Mouse (Mus musculus) CH12.LX (cell line): ENCODE data around the gene Styxl1. TPM values are rescaled to one million over a fixed set of nuclear protein-coding genes. Genes with fewer than 3 reads are reported as not detected.

Experiments
- DNase-seq: peaks from one replicate; pipeline ENCODE4 v3.0.0-alpha.2; 2013; ENCODE audit errors: extremely low read depth
- H3K27ac ChIP-seq: 2 replicates; pipeline ENCODE4 v1.5.1; 2012; ENCODE audit warnings: low read depth, mild to moderate bottlenecking, control low read depth, moderate library complexity; ENCODE audit not compliant: insufficient read depth
- H3K27me3 ChIP-seq: replicated peaks from 2 replicates; pipeline ENCODE3; 2012; ENCODE audit warnings: inconsistent platforms
- H3K36me3 ChIP-seq, 2 experiments: replicated peaks in 1 of 2; 2 replicates each; pipeline versions ENCODE3 to v1.6.1; 2012; ENCODE audit warnings: inconsistent platforms in 1 of 2, low read length in 1 of 2, mild to moderate bottlenecking in 1 of 2, mixed read lengths in 1 of 2, moderate library complexity in 1 of 2; ENCODE audit not compliant: control insufficient read depth in 1 of 2, insufficient read depth in 1 of 2
- H3K4me1 ChIP-seq, 2 experiments: 2 replicates each; pipeline ENCODE4 v1.6.1; 2012; ENCODE audit warnings: inconsistent platforms in 1 of 2, moderate library complexity in 1 of 2; ENCODE audit not compliant: insufficient read depth in 2 of 2, control insufficient read depth in 1 of 2
- H3K4me2 ChIP-seq: 2 replicates; pipeline ENCODE4 v1.6.1; 2012; ENCODE audit warnings: low read depth, mild to moderate bottlenecking, control low read depth; ENCODE audit not compliant: poor library complexity, insufficient read depth, severe bottlenecking
- H3K4me3 ChIP-seq, 3 experiments: fragments of 150-350 bp in 1 of 3; sonication (generic) in 1 of 3; replicated peaks in 1 of 3; 2 replicates each; pipeline versions ENCODE3 to v1.5.1; 2011 to 2012; ENCODE audit warnings: low read depth in 2 of 3, low read length in 2 of 3, mild to moderate bottlenecking in 2 of 3, moderate library complexity in 2 of 3, control low read depth in 1 of 3, improper control_type of control experiment in 1 of 3, inconsistent platforms in 1 of 3, mixed read lengths in 1 of 3; ENCODE audit not compliant: poor library complexity in 1 of 3
- H3K79me2 ChIP-seq: replicated peaks from 2 replicates; pipeline ENCODE4 v1.6.1; 2012; ENCODE audit warnings: mild to moderate bottlenecking, moderate library complexity; ENCODE audit not compliant: control insufficient read depth, poor library complexity, insufficient read depth, severe bottlenecking; ENCODE audit errors: extremely low read depth
- H3K9ac ChIP-seq: 2 replicates; pipeline ENCODE4 v1.6.1; 2012; ENCODE audit warnings: low read depth, mild to moderate bottlenecking, control low read depth, moderate library complexity; ENCODE audit not compliant: insufficient read depth
- H3K9me3 ChIP-seq: replicated peaks from 2 replicates; pipeline ENCODE3; 2012; ENCODE audit warnings: low read length, inconsistent platforms, mixed read lengths
- CHD1 ChIP-seq: IDR thresholded peaks from 2 replicates; pipeline ENCODE4 v1.6.1; 2012; ENCODE audit warnings: low read depth, low read length, improper control_type of control experiment, inconsistent platforms
- CHD2 ChIP-seq: IDR thresholded peaks from 2 replicates; pipeline ENCODE4 v1.6.1; 2011; ENCODE audit warnings: low read length, improper control_type of control experiment
- CTCF ChIP-seq, 2 experiments: IDR thresholded peaks in 1 of 2; conservative IDR thresholded peaks in 1 of 2; 2 replicates each; pipeline ENCODE4 v1.5.1; 2011 to 2012; ENCODE audit warnings: low read depth in 2 of 2, low read length in 2 of 2, improper control_type of control experiment in 1 of 2, inconsistent platforms in 1 of 2, mild to moderate bottlenecking in 1 of 2, moderate library complexity in 1 of 2
- E2F4 ChIP-seq: IDR thresholded peaks from 2 replicates; pipeline ENCODE4 v1.6.1; 2011; ENCODE audit warnings: low read depth, low read length, improper control_type of control experiment; ENCODE audit not compliant: insufficient replicate concordance
- ELF1 ChIP-seq: IDR thresholded peaks from 2 replicates; pipeline ENCODE4 v1.6.1; 2014; ENCODE audit warnings: low read depth, mild to moderate bottlenecking, inconsistent platforms, low read length, improper control_type of control experiment
- ETS1 ChIP-seq: conservative IDR thresholded peaks from 2 replicates; pipeline ENCODE4 v1.6.1; 2012; ENCODE audit warnings: low read depth, mild to moderate bottlenecking, inconsistent platforms, low read length, improper control_type of control experiment, moderate library complexity
- GABPA ChIP-seq: IDR thresholded peaks from 2 replicates; pipeline ENCODE4 v1.6.1; 2012; ENCODE audit warnings: low read depth, low read length, improper control_type of control experiment, inconsistent platforms; ENCODE audit not compliant: insufficient replicate concordance
- HCFC1 ChIP-seq: IDR thresholded peaks from 2 replicates; pipeline ENCODE4 v1.6.1; 2012; ENCODE audit warnings: low read depth, mild to moderate bottlenecking, inconsistent platforms, low read length, improper control_type of control experiment
- IRF4 ChIP-seq: IDR thresholded peaks from 2 replicates; pipeline ENCODE4 v1.6.1; 2014; ENCODE audit warnings: low read depth, mild to moderate bottlenecking, inconsistent platforms, low read length, improper control_type of control experiment
- JUN ChIP-seq: IDR thresholded peaks from 2 replicates; pipeline ENCODE4 v1.6.1; 2011; ENCODE audit warnings: low read depth, mild to moderate bottlenecking, low read length, improper control_type of control experiment, moderate library complexity; ENCODE audit not compliant: insufficient read depth
- JUND ChIP-seq: conservative IDR thresholded peaks from 2 replicates; pipeline ENCODE4 v1.6.1; 2011; ENCODE audit warnings: low read depth, low read length, improper control_type of control experiment
- KAT2A ChIP-seq: IDR thresholded peaks from 2 replicates; pipeline ENCODE4 v1.6.1; 2012; ENCODE audit warnings: low read length, improper control_type of control experiment, inconsistent platforms; ENCODE audit not compliant: insufficient replicate concordance
- MAFK ChIP-seq: IDR thresholded peaks from 2 replicates; pipeline ENCODE4 v1.6.1; 2011; ENCODE audit warnings: low read length, improper control_type of control experiment; ENCODE audit not compliant: insufficient replicate concordance
- MAX ChIP-seq: IDR thresholded peaks from 2 replicates; pipeline ENCODE4 v1.6.1; 2011; ENCODE audit warnings: low read length, improper control_type of control experiment
- MAZ ChIP-seq: IDR thresholded peaks from 2 replicates; pipeline ENCODE4 v1.6.1; 2012; ENCODE audit warnings: low read depth, mild to moderate bottlenecking, inconsistent platforms, low read length, improper control_type of control experiment, moderate library complexity
- MEF2A ChIP-seq: IDR thresholded peaks from 2 replicates; pipeline ENCODE4 v1.6.1; 2014; ENCODE audit warnings: low read depth, mild to moderate bottlenecking, inconsistent platforms, low read length, improper control_type of control experiment, borderline replicate concordance
- MXI1 ChIP-seq: IDR thresholded peaks from 2 replicates; pipeline ENCODE4 v1.6.1; 2011; ENCODE audit warnings: mild to moderate bottlenecking, low read depth, low read length, improper control_type of control experiment
- MYC ChIP-seq: IDR thresholded peaks from 2 replicates; pipeline ENCODE4 v1.6.1; 2011; ENCODE audit warnings: low read depth, mild to moderate bottlenecking, improper control_type of control experiment, low read length
- NELFE ChIP-seq: IDR thresholded peaks from 2 replicates; pipeline ENCODE4 v1.6.1; 2011; ENCODE audit warnings: low read depth, low read length, improper control_type of control experiment
- NRF1 ChIP-seq: IDR thresholded peaks from 2 replicates; pipeline ENCODE4 v1.6.1; 2014; ENCODE audit warnings: low read depth, mild to moderate bottlenecking, inconsistent platforms, low read length, improper control_type of control experiment, moderate library complexity
- PAX5 ChIP-seq: IDR thresholded peaks from 2 replicates; pipeline ENCODE4 v1.6.1; 2012; ENCODE audit warnings: low read length, inconsistent platforms, mixed read lengths
- POLR2AphosphoS2 ChIP-seq: IDR thresholded peaks from 2 replicates; pipeline ENCODE4 v1.6.1; 2011; ENCODE audit warnings: low read depth, low read length, improper control_type of control experiment
- RAD21 ChIP-seq: IDR thresholded peaks from 2 replicates; pipeline ENCODE4 v1.6.1; 2011; ENCODE audit warnings: low read depth, mild to moderate bottlenecking, low read length, improper control_type of control experiment, moderate library complexity
- RCOR1 ChIP-seq: conservative IDR thresholded peaks from 2 replicates; pipeline ENCODE4 v1.6.1; 2012; ENCODE audit warnings: low read depth, mild to moderate bottlenecking, inconsistent platforms, low read length, improper control_type of control experiment
- SIN3A ChIP-seq: IDR thresholded peaks from 2 replicates; pipeline ENCODE4 v1.6.1; 2012; ENCODE audit warnings: low read length, improper control_type of control experiment, inconsistent platforms
- SMC3 ChIP-seq: IDR thresholded peaks from 2 replicates; pipeline ENCODE4 v1.6.1; 2011; ENCODE audit warnings: low read depth, low read length, improper control_type of control experiment
- TBP ChIP-seq: conservative IDR thresholded peaks from 2 replicates; pipeline ENCODE4 v1.6.1; 2011; ENCODE audit warnings: low read depth, low read length, improper control_type of control experiment
- TCF12 ChIP-seq: IDR thresholded peaks from 2 replicates; pipeline ENCODE4 v1.6.1; 2014; ENCODE audit warnings: low read depth, mild to moderate bottlenecking, inconsistent platforms, low read length, improper control_type of control experiment
- UBTF ChIP-seq: IDR thresholded peaks from 2 replicates; pipeline ENCODE4 v1.6.1; 2012; ENCODE audit warnings: low read depth, mild to moderate bottlenecking, inconsistent platforms, low read length, improper control_type of control experiment, moderate library complexity
- ZKSCAN1 ChIP-seq: IDR thresholded peaks from 2 replicates; pipeline ENCODE4 v1.6.1; 2012; ENCODE audit warnings: low read depth, inconsistent platforms, low read length, improper control_type of control experiment, borderline replicate concordance
- ZNF384 ChIP-seq: IDR thresholded peaks from 2 replicates; pipeline ENCODE4 v1.6.1; 2012; ENCODE audit warnings: low read depth, low read length, improper control_type of control experiment, inconsistent platforms
- dilution Hi-C: fragments of 300-500 bp; cut with MboI; formaldehyde crosslinking; loops from 2 replicates; pipeline ENCODE4 v1.14.3; 2020; ENCODE audit warnings: low sequenced_read_pairs; ENCODE audit not compliant: extremely low pct_unique_long_range_greater_than_20kb, extremely low pct_ligation_motif_present
- in situ Hi-C: fragments of 300-500 bp; cut with MboI; formaldehyde crosslinking; loops from 3 replicates; pipeline ENCODE4 v1.14.3; 2019; ENCODE audit warnings: low sequenced_read_pairs, low pct_ligation_motif_present, low pct_unique_long_range_greater_than_20kb, mixed read lengths
- polyA plus RNA-seq: library from polyadenylated mRNA; unstranded; fragments of >175 nt; gene quantifications from 2 replicates; pipeline ENCODE4 v1.2.1, GENCODE M21; 2012; ENCODE audit warnings: low read depth; ENCODE audit not compliant: insufficient read length
- total RNA-seq, 2 experiments: library from RNA; depleted of rRNA; stranded (reverse); fragments of 300-350 nt in 1 of 2; fragments of >200 nt in 1 of 2; gene quantifications; 2 replicates each; pipeline ENCODE4 v1.2.3; 2012 to 2014

Styxl1 gene
- total and polyA plus RNA-seq, 3 experiments: not detected

DNA sequence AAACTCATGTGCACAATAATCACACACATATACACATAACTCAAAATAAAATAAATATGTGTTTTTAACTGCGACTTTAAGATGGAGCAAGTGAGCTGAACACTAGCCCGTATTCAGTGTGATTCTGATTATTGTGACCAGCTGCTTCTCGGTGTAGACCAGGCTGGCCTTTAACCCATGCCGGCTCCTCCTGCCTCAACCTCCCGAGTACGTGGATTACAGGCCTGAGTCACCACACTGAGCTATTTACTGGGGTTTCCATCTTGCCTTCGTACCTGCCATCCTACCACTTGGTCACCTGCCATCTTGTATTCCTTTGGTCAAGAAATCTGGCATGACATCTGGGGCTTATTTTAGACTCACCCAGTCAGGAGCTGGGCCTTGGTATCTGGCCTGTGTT is 74.8 kb downstream of the Styxl1 start:
- no peak overlapping the region for H3K27ac ChIP-seq

GRCm38 (mm10) chr5:135702682-135703192 is 75.4 kb downstream of the Styxl1 start:
- peaks cover 9 to 33% of the 10 kb centered on the region in 2 experiments for H3K4me1 ChIP-seq
- H3K27me3 ChIP-seq: no peaks in the 10 kb centered on the region
- no peak overlapping the region for H3K9ac ChIP-seq
- no peak for DNase-seq
- H3K4me3 ChIP-seq: no peak overlapping the region
- peaks cover 38 to 78% of the 10 kb centered on the region in 2 experiments for H3K36me3 ChIP-seq
- TF ChIP-seq HCFC1 (no peak), ZKSCAN1 (no peak), CTCF (conservative IDR thresholded peaks at IDR 0.05 in 1 of 2, IDR thresholded peaks at IDR 0.05 in 1 of 2; ENCODE audit: low read depth in 2 of 2, low read length in 2 of 2) (no peak), MAFK (no peak), MXI1 (no peak), RAD21 (no peak), CHD1 (no peak), JUND (no peak), MYC (no peak), MEF2A (no peak), SMC3 (no peak), IRF4 (no peak), E2F4 (no peak), TBP (no peak), KAT2A (no peak), NELFE (no peak), SIN3A (no peak), GABPA (no peak), TCF12 (no peak), CHD2 (no peak)
- dilution Hi-C loops (no loop called here), in situ Hi-C loops (no loop called here)
- H3K4me2 ChIP-seq: no peak overlapping the region
- H3K79me2 ChIP-seq: no peaks in the 10 kb centered on the region
- H3K27ac ChIP-seq: no peak overlapping the region
- H3K9me3 ChIP-seq: peaks cover 23% of the 10 kb centered on the region

More for the DNA sequence above, 74.8 kb downstream of the Styxl1 start:
- no peak overlapping the region for H3K4me3 ChIP-seq
- peaks cover 23% of the 10 kb centered on the region for H3K9me3 ChIP-seq
- dilution Hi-C loops: no loop called here
- peaks cover 36 to 79% of the 10 kb centered on the region in 2 experiments for H3K36me3 ChIP-seq
- no peaks in the 10 kb centered on the region for H3K27me3 ChIP-seq
- no peak for DNase-seq
- no peaks in the 10 kb centered on the region for H3K79me2 ChIP-seq
- H3K4me1 ChIP-seq: peaks cover 14 to 38% of the 10 kb centered on the region in 2 experiments
- in situ Hi-C loops: no loop called here
- H3K9ac ChIP-seq: no peak overlapping the region
- TF ChIP-seq NELFE: no peak
- no peak for TF ChIP-seq RCOR1
- TF ChIP-seq MAFK: no peak
- no peak for TF ChIP-seq UBTF
- TF ChIP-seq ELF1: no peak
- TF ChIP-seq MYC: no peak
- TF ChIP-seq POLR2AphosphoS2: no peak
- no peak for TF ChIP-seq MAX
- no peak for TF ChIP-seq ZKSCAN1
- no peak for TF ChIP-seq NRF1
- TF ChIP-seq PAX5: no peak
- no peak for TF ChIP-seq TBP
- TF ChIP-seq MAZ: no peak
- TF ChIP-seq HCFC1: no peak
- TF ChIP-seq ZNF384: no peak
- TF ChIP-seq SMC3: no peak
- no peak for TF ChIP-seq IRF4
- TF ChIP-seq ETS1: no peak
- no peak for TF ChIP-seq JUN
- no peak for TF ChIP-seq TCF12
- TF ChIP-seq, all 38 proteins: peak for 0
- H3K4me2 ChIP-seq: no peak overlapping the region
